Mouse (Mus musculus): Measurements from ENCODE around the gene Xlr3a. TPM values are rescaled to one million over a fixed set of nuclear protein-coding genes. Genes with fewer than 3 reads are reported as not detected.

Gene Xlr3a
- polyA plus RNA-seq, 1 experiment from 2014 or later = 3.6 TPM

GRCm38 (mm10) chrX:73063512-73064414 lies 33.1 kb downstream of the Xlr3a start:
- peak; percentile 7 for DNase-seq (ENCODE audit: low spot score)
- 45% methylated on average over 20 of the region's 24 CpGs for WGBS
- H3K27me3 ChIP-seq (replicated peaks; ENCODE audit: control insufficient read depth, insufficient read depth, low read length) = no peaks in the 10 kb centered on the region
- H3K9me3 ChIP-seq (ENCODE audit: control insufficient read depth, low read length) = no peaks in the 10 kb centered on the region
- ATAC-seq (ENCODE audit: low read depth) = 0 out of 2 replicates have a peak, but pooled peaks have one; percentile 68
- H3K9ac ChIP-seq (ENCODE audit: low read depth, low read length) = peak overlapping the region; percentile 45; the same call in 1 of the 2 replicates
- no peak overlapping the region for H3K27ac ChIP-seq (replicated peaks; ENCODE audit: low read depth, low read length)
- H3K36me3 ChIP-seq (ENCODE audit: control insufficient read depth, insufficient read depth, low read length) = no peaks in the 10 kb centered on the region
- peak overlapping the region; percentile 21 for H3K4me3 ChIP-seq (ENCODE audit: low read depth, low read length)
- peak overlapping the region; percentile 51 for H3K4me2 ChIP-seq (ENCODE audit: low read depth, low read length)
- H3K4me1 ChIP-seq (ENCODE audit: control insufficient read depth, insufficient read depth, low read length) = no peaks in the 10 kb centered on the region

GRCm38 (mm10) chrX:73062323-73062722 lies 34.6 kb downstream of the Xlr3a start:
- 57% methylated on average over 5 of the region's 5 CpGs for whole genome bisulfite sequencing
- H3K27ac ChIP-seq (replicated peaks; ENCODE audit: low read depth, low read length) = no peak overlapping the region
- H3K36me3 ChIP-seq (ENCODE audit: control insufficient read depth, insufficient read depth, low read length) = no peaks in the 10 kb centered on the region
- H3K9ac ChIP-seq (ENCODE audit: low read depth, low read length) = no peak overlapping the region
- no peak overlapping the region for H3K4me3 ChIP-seq (ENCODE audit: low read depth, low read length)
- H3K27me3 ChIP-seq (replicated peaks; ENCODE audit: control insufficient read depth, insufficient read depth, low read length) = no peaks in the 10 kb centered on the region
- ATAC-seq (ENCODE audit: low read depth) = no peak
- H3K4me2 ChIP-seq (ENCODE audit: low read depth, low read length) = no peak overlapping the region
- DNase-seq (ENCODE audit: low spot score) = peak; percentile 1
- no peaks in the 10 kb centered on the region for H3K9me3 ChIP-seq (ENCODE audit: control insufficient read depth, low read length)
- H3K4me1 ChIP-seq (ENCODE audit: control insufficient read depth, insufficient read depth, low read length) = no peaks in the 10 kb centered on the region

- H3K4me3 ChIP-seq (ENCODE audit: low read depth, low read length) = no peak overlapping the region
- no peaks in the 10 kb centered on the region for H3K9me3 ChIP-seq (ENCODE audit: control insufficient read depth, low read length)
- H3K9ac ChIP-seq (ENCODE audit: low read depth, low read length) = no peak overlapping the region
- H3K27me3 ChIP-seq (replicated peaks; ENCODE audit: control insufficient read depth, insufficient read depth, low read length) = no peaks in the 10 kb centered on the region
- WGBS = 92% methylated on average over 1 of the region's 1 CpGs
- DNase-seq (ENCODE audit: low spot score) (no peak), ATAC-seq (ENCODE audit: low read depth) (no peak)
- H3K27ac ChIP-seq (replicated peaks; ENCODE audit: low read depth, low read length) = no peak overlapping the region
- no peaks in the 10 kb centered on the region for H3K36me3 ChIP-seq (ENCODE audit: control insufficient read depth, insufficient read depth, low read length)
- H3K4me2 ChIP-seq (ENCODE audit: low read depth, low read length) = no peak overlapping the region
- H3K4me1 ChIP-seq (ENCODE audit: control insufficient read depth, insufficient read depth, low read length) = no peaks in the 10 kb centered on the region
Observed at GRCm38 (mm10) chrX:73061528-73061927, 35.4 kb downstream of the Xlr3a start.

GRCm38 (mm10) chrX:73053860-73054563 lies 42.9 kb downstream of the Xlr3a start:
- H3K4me2 ChIP-seq (ENCODE audit: low read depth, low read length) = peak overlapping the region; percentile 37
- peak overlapping the region; percentile 14 for H3K4me3 ChIP-seq (ENCODE audit: low read depth, low read length)
- 0 out of 2 replicates have a peak overlapping the region, but pooled peaks have one; percentile 17 for H3K9ac ChIP-seq (ENCODE audit: low read depth, low read length)
- no peak overlapping the region for H3K27ac ChIP-seq (replicated peaks; ENCODE audit: low read depth, low read length)
- H3K9me3 ChIP-seq (ENCODE audit: control insufficient read depth, low read length) = no peaks in the 10 kb centered on the region
- WGBS = 12% methylated on average over 13 of the region's 14 CpGs
- ATAC-seq (ENCODE audit: low read depth) = peak; percentile 97
- DNase-seq (ENCODE audit: low spot score) = peak; percentile 95
- H3K27me3 ChIP-seq (replicated peaks; ENCODE audit: control insufficient read depth, insufficient read depth, low read length) = no peaks in the 10 kb centered on the region
- no peaks in the 10 kb centered on the region for H3K36me3 ChIP-seq (ENCODE audit: control insufficient read depth, insufficient read depth, low read length)
- H3K4me1 ChIP-seq (ENCODE audit: control insufficient read depth, insufficient read depth, low read length) = no peaks in the 10 kb centered on the region

GRCm38 (mm10) chrX:73039666-73040065 lies 57.2 kb downstream of the Xlr3a start:
- 87% methylated on average over 11 of the region's 12 CpGs for WGBS
- no peaks in the 10 kb centered on the region for H3K36me3 ChIP-seq (ENCODE audit: control insufficient read depth, insufficient read depth, low read length)
- no peak overlapping the region for H3K4me2 ChIP-seq (ENCODE audit: low read depth, low read length)
- H3K9me3 ChIP-seq (ENCODE audit: control insufficient read depth, low read length) = no peaks in the 10 kb centered on the region
- H3K27ac ChIP-seq (replicated peaks; ENCODE audit: low read depth, low read length) = no peak overlapping the region
- no peaks in the 10 kb centered on the region for H3K4me1 ChIP-seq (ENCODE audit: control insufficient read depth, insufficient read depth, low read length)
- ATAC-seq (ENCODE audit: low read depth) (no peak), DNase-seq (ENCODE audit: low spot score) (no peak)
- H3K9ac ChIP-seq (ENCODE audit: low read depth, low read length) = no peak overlapping the region
- no peaks in the 10 kb centered on the region for H3K27me3 ChIP-seq (replicated peaks; ENCODE audit: control insufficient read depth, insufficient read depth, low read length)
- H3K4me3 ChIP-seq (ENCODE audit: low read depth, low read length) = no peak overlapping the region

GRCm38 (mm10) chrX:73038831-73039230 lies 58.1 kb downstream of the Xlr3a start:
- no peaks in the 10 kb centered on the region for H3K27me3 ChIP-seq (replicated peaks; ENCODE audit: control insufficient read depth, insufficient read depth, low read length)
- H3K27ac ChIP-seq (replicated peaks; ENCODE audit: low read depth, low read length) = no peak overlapping the region
- no peak overlapping the region for H3K4me2 ChIP-seq (ENCODE audit: low read depth, low read length)
- H3K4me1 ChIP-seq (ENCODE audit: control insufficient read depth, insufficient read depth, low read length) = no peaks in the 10 kb centered on the region
- DNase-seq (ENCODE audit: low spot score) (no peak), ATAC-seq (ENCODE audit: low read depth) (no peak)
- H3K36me3 ChIP-seq (ENCODE audit: control insufficient read depth, insufficient read depth, low read length) = no peaks in the 10 kb centered on the region
- no peak overlapping the region for H3K4me3 ChIP-seq (ENCODE audit: low read depth, low read length)
- no peak overlapping the region for H3K9ac ChIP-seq (ENCODE audit: low read depth, low read length)
- H3K9me3 ChIP-seq (ENCODE audit: control insufficient read depth, low read length) = no peaks in the 10 kb centered on the region
- WGBS = 82% methylated on average over 8 of the region's 8 CpGs

- no peak for ATAC-seq (ENCODE audit: low read depth)
- Histone ChIP-seq H3K4me2 (ENCODE audit: low read depth, low read length) (no peak within 1 kb of the TSS), H3K27me3 (replicated peaks; ENCODE audit: control insufficient read depth, insufficient read depth, low read length) (no peaks in the 10 kb centered on the region), H3K4me1 (ENCODE audit: control insufficient read depth, insufficient read depth, low read length) (no peaks in the 10 kb centered on the region), H3K36me3 (ENCODE audit: control insufficient read depth, insufficient read depth, low read length) (no peaks in the 10 kb centered on the region), H3K9ac (ENCODE audit: low read depth, low read length) (no peak within 1 kb of the TSS), H3K4me3 (ENCODE audit: low read depth, low read length) (no peak within 1 kb of the TSS), H3K9me3 (ENCODE audit: control insufficient read depth, low read length) (no peaks in the 10 kb centered on the region), H3K27ac (replicated peaks; ENCODE audit: low read depth, low read length) (no peak within 1 kb of the TSS)
- DNase-seq (ENCODE audit: low spot score) = no peak
- 86% methylated on average over 1 of the region's 1 CpGs for WGBS
Observed at GRCm38 (mm10) chrX:73037003-73037402, 59.9 kb downstream of the Xlr3a start, which contains the start of gene Pnma5. Gene Pnma5 (minus strand): TSS chrX:73037103.
